Mouse (Mus musculus) lung, adult 10 weeks (tissue): ENCODE data around the gene Wnk2. TPM values are rescaled to one million over a fixed set of nuclear protein-coding genes. Genes with fewer than 3 reads are reported as not detected.

Experiments used
- polyA plus RNA-seq: library from polyadenylated mRNA; stranded (reverse); fragments of 350-450 nt; fragmentation: Illumina TruSeq; extraction: RNeasy Lipid Tissue Mini Kit (QIAGEN cat#74804); gene quantifications from one replicate; pipeline ENCODE4 v1.2.3, GENCODE M21; 2014; ENCODE audit warnings: low read depth, low replicate concordance; ENCODE audit not compliant: insufficient read depth

Gene Wnk2
- polyA plus RNA-seq = 0.22 TPM

DNA sequence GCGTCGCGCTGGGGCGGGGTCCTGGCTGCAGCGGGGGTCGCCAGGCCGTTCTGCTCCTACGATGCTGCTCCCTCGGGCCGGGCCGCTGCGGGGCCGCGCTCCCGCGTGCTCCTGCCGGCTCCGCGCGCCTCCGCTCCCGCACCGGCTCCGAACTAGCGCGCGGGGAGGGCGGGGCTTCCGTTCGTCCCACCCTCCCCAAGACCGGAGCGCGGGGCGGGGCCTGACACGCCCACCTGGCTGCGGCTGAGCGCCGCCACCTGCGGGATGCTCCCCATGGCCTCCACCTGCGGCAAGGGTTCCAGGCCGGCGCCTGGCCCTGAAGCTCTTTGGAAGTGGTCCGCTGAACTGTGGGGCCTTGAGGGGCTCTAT is at the start of gene Wnk2:
TSS of gene Wnk2 (minus strand) at position 157 of the 369 bp plus-strand sequence.

DNA sequence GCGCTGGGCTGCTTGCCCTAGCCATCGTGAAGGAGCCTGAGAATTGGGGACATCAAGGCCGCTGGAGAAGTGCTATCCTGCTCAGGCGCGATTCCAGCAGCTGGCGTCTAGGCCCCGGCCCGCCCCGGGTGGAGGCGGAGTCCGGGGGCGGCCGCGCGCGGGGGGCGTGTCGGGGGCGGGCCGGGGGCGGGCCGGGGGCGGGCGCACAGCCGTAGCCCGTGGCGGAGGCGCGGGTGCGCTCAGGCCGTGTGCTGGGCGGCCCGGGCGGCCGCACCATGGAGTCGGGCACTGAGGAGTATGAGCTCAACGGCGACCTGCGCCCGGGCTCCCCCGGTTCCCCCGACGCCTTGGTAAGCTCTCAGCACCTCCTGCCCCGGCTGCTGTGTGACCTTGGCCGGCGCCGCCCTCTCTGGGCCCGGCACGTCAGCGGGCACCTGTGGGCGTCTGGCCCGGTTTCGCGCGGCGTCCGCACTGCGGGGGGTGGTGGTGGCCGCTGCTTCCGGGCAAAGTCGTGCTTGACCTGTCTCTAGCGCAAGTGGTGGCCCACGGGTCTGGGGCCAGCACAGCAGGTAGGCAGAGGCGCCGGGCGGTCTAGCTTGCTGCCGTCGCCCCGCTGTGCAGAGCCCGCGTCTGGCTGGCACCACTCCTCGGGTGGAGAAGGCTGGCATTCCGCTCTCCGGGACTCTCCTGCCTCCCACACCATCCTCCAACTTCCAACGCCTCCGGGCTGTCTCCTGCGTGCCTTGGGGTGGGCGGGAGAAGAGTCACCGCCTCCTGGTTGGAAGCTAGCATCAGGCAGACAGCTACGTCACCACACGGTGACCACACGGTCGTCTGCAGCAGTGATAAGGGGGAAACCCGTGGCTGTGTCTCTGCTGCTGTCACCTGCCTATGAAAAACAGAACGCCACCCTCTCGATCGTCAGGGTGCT is 39.7 kb upstream of the Wnk2 start, which contains the start of gene Ninj1:
TSS of gene Ninj1 (plus strand) at position 198 of the 931 bp plus-strand sequence.

Other genes with a start within 250 kb of the Wnk2 start
- gene Fam120a, start 180.0 kb downstream of the Wnk2 start, polyA plus RNA-seq = 38.1 TPM
- gene Ninj1, start 39.5 kb upstream of the Wnk2 start, polyA plus RNA-seq = 43.2 TPM
- 48.7 TPM for gene Card19, start 68.0 kb upstream of the Wnk2 start, polyA plus RNA-seq
- 7.2 TPM for gene Susd3, start 100.7 kb upstream of the Wnk2 start, polyA plus RNA-seq
- 3.0 TPM for gene Fgd3, start 172.3 kb upstream of the Wnk2 start, polyA plus RNA-seq
- 28.4 TPM for gene Bicd2, start 193.6 kb upstream of the Wnk2 start, polyA plus RNA-seq